Mouse (Mus musculus) heart, postnatal 36 days (tissue): ENCODE data around the gene P3h4. TPM values are rescaled to one million over a fixed set of nuclear protein-coding genes. Genes with fewer than 3 reads are reported as not detected.

Experiments used
- DNase-seq, 2 experiments: peaks; one replicate each; pipeline ENCODE4 v3.0.0; 2021 to 2022
- intact Hi-C: fragments of 180-260 bp; cut with DNase I; formaldehyde crosslinking; loops from one replicate; pipeline ENCODE4 v1.15.1; 2025
- total RNA-seq, 2 experiments: library from RNA; stranded (reverse); gene quantifications; 2 replicates each; pipeline ENCODE4 v1.2.3; 2021

The P3h4 gene
- total RNA-seq, 2 experiments from 2014 or later = 16.3 to 18.2 TPM

DNA sequence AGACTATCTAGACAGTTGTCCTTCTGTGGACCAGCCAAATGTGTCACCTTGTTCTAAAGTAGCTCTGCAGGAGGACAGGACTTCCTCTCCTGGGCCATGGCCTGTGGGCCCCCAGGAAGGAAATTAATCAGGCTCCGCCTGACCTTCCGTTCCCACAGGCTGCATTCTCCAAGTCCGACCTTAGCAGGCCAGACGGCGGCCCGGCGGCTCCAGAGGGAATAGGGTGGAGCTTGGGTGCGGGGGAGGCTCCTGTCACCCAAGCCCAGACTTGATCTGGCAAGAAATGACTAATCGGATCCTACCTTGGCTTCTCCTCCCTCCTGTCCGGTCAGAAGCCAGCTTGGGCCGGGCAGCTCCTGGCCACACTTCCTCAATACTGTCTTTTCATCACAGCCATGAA, 19.4 kb downstream of the P3h4 start:
- intact Hi-C loops = loop anchor here (10.0 kb wide), 1 partner anchor 570 kb away; no protein-coding TSS in a partner anchor
- DNase-seq = peak; percentile 79 to 82

DNA sequence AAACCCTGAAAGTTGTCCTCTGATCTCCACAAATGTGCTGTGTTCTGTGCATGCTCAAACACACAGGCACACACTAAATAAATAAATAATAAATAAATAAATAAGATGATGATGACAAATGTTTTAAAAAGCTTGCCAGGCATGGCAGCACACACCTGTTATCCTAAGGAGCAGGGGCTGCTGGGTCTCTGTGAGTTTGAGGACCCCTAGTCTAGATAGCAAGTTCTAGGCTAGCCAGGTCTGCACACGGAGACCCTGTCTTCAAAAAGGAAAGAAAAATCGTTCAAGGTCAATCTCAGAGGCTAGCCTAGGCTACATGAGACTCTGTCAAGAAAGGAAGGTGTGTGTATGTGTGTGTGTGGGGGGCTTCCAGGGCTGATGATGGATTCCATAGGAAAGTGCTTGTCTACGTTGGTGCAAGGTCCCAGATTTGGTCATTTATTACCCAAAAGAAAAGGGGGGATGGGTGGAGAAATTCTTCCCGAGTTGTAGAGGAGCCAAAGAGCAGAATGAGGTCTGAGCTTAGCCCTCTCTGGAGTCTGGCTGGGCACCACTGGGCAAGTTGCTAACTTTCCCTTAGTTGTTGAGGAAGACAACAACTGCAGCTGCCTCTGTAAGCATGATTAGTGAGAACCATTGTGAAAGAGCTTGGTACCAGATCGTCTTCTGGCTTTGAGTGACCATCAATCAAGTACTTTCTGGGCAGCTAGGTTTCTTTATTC, 20.1 kb downstream of the P3h4 start:
- DNase-seq = no peak
- intact Hi-C loops = loop anchor here (10.0 kb wide), 1 partner anchor 570 kb away; no protein-coding TSS in a partner anchor

DNA sequence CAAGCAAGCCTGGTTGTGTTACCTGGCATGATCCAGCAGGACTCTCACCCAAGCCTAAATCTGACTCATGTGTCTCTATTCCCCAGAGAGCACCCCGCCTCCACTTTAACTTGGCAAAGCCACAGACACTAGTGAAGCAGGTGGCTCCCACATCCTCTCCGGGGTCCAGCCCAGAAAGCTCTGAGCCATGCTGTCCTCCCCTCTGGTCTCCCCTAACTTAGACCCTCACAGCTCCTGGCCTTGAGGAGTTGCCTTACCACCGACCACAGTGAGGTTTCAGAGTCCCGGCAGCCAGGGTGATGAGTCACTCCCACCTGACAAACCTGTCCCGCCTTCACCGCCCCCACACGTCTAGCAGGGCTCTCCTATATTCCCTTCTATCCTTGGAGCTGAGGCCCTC, 20.9 kb downstream of the P3h4 start:
- peak; percentile 44 to 62 for DNase-seq
- intact Hi-C loops = loop anchor here (10.0 kb wide), 1 partner anchor 571 kb away; no protein-coding TSS in a partner anchor

DNA sequence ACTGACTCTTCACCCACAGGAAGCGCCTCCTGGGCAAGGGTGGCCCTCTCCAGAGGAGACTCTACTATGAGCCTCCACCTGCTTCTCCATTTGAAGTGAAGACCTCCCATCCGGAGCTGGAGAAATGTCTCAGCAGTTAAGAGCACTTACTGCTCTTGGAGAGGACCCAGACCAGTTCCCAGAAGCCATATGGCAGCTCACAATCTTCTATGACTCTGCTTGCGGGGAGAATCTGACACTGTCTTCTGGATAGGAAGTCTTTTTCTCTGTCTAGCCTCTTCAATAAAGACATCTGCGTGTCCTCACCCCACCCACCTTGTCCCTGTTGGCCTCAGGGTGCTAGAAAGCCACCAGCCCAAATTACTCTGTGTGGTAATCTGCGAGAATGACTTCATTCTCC, 21.7 kb downstream of the P3h4 start:
- DNase-seq = no peak
- intact Hi-C loops = loop anchor here (10.0 kb wide), 1 partner anchor 572 kb away; no protein-coding TSS in a partner anchor

DNA sequence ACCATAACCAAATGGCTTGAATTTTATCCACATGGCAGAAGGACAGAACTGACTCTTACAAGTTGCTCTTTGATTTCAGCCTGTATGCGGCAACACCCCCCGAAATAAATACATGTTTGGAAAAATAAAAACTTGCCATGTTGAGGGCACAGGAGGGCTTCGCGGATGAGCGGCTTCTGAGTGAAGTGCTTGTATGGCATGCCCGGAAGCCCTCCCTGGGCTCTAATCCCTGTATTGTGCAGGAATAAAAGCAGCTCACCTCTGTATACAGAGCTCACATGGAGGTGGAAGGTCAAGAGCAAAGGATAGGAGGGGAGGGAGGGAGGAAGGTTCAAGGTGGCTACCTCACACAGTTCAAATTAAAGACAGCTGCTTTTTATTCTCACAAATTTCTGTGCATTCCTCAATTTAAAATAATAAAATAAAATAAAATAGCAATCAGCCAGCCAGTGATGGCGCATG, 22.7 kb downstream of the P3h4 start:
- intact Hi-C loops = loop anchor here (2.0 to 10.0 kb wide), 2 partner anchors 15 to 573 kb away; no protein-coding TSS in a partner anchor
- no peak for DNase-seq

DNA sequence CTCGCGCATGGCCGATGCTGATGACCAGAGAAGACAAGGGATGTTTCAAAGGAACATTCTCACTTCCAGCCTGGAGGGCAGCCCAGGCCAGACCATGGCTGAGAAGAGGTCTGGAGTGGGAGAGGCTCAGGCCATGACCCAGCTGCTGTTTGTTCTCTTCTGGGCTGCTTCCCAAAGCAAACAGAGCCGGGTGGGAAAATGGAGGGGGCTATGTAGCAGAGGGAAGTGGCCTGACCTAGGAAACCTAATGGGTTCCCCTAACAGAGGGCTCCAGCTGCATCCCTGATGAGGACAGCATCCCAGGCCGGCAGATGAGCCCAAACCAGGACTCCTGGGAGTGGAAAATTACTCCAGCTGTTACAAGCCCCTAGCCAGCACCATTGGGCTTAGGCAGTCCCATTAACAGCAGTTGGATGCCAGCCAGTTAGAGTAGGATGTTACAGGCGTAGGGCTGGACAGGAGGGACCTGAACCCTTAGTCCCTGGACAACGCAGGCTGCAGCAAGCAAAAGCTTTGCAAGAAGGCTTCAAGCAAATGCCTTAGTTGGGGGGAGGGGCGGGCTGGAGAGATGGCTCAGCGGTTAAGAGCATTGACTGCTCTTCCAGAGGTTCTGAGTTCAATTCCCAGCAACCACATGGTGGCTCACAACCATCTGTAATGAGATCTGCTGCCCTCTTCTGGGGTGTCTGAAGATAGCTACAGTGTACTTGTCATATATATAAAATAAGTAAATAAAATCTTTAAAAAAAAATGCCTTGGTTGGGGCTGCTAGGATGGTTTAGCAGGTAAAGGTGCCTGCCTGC, 23.4 kb downstream of the P3h4 start:
- intact Hi-C loops = loop anchor here (2.0 to 10.0 kb wide), 2 partner anchors 14 to 574 kb away; no protein-coding TSS in a partner anchor

DNA sequence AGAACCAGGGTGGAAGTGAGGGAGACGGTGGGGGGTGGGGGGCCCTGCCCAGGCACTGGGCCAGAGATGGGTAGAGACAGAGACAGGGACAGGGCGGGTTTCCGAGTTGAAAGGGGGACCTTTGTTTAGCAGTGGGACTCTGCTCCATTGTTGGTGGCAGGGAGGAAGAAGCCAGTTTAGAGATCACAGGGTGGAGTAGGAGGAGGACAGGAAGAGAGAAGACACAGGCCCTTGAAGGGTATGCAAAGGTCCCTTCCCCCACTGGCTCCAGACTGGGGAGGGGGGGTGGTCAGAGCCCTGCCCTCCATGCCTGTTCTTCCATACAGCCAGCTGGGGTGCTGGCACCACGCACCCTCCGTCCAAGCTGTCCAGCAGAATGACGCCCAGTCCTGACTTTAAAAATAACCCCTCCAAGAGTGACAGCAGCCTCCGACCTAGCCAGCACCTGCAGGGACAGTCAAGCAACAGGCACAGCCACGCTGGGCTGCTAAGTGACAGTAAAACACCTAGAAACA, 24.6 kb downstream of the P3h4 start:
- intact Hi-C loops = loop anchor here (2.0 to 10.0 kb wide), 3 partner anchors 13 to 575 kb away; no protein-coding TSS in a partner anchor
- peak; percentile 56 to 73 for DNase-seq

More for the DNA sequence above, 23.4 kb downstream of the P3h4 start:
- peak; percentile 80 to 85 for DNase-seq

DNA sequence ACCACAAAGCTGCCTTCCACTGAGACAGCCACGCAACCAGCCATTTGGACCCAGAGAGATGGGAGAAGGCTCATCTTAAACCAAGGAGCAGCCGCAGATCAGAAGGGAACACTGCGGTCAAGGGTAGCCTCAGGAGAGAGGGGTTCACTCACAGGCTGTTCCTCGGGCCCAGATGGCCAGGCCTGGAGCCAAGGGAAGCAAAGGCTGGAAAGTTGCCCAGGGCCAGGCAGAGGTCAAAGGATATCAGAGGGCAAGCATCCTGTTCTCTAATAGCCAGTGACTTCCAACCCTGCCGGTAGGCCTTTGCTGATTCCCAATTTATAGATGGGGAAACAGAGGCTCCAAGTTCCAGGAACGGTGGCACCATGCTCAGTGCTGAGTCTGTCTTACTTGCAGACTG, 26.0 kb downstream of the P3h4 start:
- DNase-seq = peak; percentile 85
- intact Hi-C loops = loop anchor here (1.0 to 2.0 kb wide), 2 partner anchors 9 to 26 kb away; partner anchors contain the start of gene Jup

DNA sequence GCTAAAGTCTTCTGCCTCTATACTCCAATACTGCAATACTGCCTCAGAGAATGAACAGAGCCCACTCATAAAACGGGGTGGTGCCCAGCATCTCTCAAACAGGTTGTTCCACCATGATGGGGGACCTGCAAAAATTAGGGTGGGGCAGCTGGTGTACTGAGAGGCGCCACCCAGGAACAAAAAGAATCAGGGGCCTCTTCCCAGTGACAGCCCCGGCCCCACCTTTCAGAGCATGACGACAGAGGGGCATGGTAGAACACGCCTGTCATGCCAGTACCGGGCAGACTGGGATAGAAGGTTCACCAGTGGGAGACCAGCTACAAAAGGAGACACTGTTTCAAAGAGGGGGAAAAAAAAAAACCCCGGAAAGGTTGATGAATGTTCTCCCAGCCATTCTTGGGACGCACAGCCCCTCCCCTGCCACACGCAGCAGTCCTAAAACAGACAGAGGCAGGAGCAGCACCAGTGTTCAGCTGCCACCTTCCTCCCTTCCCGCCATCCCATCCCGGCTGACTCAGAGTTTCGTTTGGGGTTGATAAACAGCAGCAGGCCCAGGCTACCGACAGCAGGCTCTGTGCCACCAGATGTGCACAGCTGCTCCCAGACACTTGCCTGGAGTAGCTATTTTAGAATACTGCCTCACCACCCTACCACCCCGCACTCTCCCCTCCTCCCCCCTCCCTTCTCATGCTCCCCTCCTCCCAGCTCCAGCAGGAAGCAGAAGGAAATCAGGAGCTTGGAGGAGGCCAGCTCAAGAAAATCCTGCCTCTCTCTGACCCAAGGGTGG, 26.9 kb downstream of the P3h4 start:
- intact Hi-C loops = loop anchor here (1.0 to 2.0 kb wide), 3 partner anchors 10 to 25 kb away; partner anchors contain the start of gene Jup
- peak; percentile 71 to 77 for DNase-seq

DNA sequence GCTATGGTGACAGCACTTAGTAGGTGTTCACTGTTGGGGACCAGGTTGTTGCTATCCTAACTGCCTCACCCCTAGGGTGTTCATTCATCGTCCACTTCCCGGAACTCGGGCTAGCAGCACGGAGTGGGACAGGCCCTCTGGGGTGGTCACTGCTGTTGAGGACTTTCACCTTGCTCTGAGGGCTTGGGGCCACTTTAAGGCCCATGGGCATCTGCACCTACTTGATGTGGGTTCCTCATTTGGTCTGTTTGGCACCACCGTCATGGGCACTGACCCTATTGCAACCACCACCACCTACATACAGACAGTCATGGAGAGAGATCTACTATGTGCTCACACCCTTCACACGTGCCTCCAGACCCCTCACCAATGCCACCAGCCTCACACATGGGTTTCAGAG, 27.5 kb downstream of the P3h4 start:
- no peak for DNase-seq
- intact Hi-C loops = loop anchor here (2.0 kb wide), 1 partner anchor 16 kb away; no protein-coding TSS in a partner anchor

DNA sequence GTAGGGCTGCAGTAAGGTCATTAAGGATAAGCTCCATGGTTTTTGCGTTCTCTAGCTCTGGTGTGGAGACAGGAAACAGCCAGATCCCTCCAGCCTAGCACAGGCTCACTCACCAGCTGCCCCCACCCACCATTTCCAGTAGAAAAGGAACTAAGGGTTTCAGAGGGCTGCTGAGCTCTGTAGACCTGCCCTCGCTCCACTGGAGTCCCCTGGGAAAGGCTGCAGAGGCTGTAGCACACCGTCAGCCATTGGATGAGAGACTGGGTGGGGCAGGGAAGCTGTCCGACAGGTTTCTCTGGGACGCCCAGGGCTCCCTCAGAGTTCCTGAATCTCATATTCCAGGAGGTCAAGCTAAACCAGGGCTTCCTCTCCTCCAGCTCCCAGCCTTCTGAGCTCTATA, 28.1 kb downstream of the P3h4 start:
- intact Hi-C loops = loop anchor here (2.0 kb wide), 1 partner anchor 16 kb away; no protein-coding TSS in a partner anchor
- DNase-seq = no peak

DNA sequence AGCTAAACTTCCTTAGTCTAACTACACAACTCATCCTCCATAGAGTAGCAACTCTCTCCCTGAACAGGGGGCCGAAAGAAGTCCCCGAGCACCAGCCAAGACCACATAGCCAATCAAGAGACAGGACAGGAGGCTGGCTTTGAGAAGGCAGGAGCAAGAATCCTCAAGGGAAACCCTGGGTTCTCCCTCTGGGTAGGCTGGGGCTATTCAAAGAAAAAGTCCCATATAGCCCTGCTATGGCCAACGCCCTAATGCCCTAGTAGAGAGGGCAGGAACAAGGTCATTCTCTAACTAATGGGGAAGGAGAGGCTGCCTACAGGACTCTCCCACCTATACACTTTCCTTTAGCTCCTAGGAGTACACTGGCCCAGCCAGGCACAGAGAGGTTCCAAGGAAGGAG, 29.6 kb downstream of the P3h4 start:
- intact Hi-C loops = no loop called here
- no peak for DNase-seq

DNA sequence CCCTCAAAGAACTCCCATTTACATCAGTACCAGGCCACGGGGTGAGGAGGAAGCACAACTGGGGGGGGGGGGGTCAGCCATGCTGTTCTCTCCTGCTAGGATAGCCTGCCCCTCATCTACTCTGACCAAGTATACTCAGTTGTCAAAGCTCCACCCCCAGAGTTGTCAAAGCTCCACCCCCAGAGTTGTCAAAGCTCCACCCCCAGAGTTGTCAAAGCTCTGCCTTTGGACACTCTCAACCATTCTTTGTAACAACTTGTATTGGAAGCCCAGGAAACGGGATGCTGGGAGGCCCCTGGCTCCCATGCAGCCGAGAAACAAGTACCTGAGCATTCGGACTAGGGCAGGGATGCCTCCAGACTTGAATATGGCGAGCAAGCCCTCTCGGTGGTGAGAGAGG, 32.0 kb downstream of the P3h4 start:
- intact Hi-C loops = no loop called here
- DNase-seq = no peak

DNA sequence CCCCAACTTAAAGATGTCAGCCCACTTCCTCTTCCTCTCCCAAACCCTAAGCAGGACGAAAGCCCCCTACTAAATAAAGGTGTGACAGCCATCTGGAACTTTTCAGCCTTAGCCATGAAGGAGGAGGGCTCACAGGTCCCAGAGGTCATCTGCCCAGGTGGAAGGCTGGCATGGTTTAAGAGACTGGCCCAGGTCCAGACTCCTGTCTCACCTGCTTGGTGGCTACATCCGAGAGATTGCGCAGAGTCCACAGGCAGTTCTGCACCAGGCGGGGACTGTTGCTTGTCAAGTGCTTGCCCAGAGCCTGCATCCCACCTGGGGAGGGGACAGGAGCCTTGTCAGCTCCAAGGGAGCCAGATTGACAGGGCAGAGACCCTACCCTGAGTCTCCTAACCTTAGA, 35.3 kb downstream of the P3h4 start:
- DNase-seq = no peak
- intact Hi-C loops = no loop called here

DNA sequence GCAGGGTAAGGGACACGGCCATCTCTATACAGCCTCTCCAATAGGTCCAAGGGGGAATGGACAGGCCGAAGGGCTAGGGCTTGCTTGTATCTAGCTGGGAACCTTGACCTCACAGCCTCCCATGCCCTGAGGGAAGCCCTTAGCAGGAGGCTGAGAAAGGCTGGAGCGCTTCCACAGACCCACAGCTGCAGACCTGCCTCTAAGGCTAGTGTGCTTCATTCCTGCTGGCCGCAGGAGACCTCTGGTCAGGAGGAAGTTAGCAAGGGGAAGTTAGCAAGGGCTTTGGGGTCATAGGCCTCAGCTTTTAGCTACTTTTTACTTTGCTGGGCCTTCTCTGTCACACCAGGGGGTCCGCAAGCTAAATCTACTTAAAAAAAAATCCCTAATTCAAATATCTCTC, 36.2 kb downstream of the P3h4 start:
- no peak for DNase-seq
- intact Hi-C loops = no loop called here

DNA sequence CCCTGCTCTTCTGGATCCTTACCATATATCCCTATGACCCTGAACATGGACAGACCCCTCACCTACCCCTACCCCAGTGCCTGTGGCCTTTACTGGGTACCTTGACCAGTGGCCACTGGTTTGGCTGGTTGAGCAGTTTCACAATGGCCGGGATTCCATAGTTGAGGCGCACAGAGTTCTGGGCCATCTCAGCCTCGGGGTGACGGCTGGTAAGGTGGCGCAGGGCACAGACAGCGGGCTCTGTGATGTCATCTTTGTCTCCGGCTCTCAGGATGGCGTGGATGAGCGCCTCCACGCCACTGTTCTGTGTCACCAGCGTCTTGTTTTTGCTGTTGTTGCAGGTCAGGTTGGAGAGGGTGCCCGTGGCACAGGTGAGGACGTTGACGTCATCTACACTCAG, 36.6 kb downstream of the P3h4 start:
- intact Hi-C loops = loop anchor here (2.0 kb wide), 1 partner anchor 13 kb away; no protein-coding TSS in a partner anchor
- no peak for DNase-seq

DNA sequence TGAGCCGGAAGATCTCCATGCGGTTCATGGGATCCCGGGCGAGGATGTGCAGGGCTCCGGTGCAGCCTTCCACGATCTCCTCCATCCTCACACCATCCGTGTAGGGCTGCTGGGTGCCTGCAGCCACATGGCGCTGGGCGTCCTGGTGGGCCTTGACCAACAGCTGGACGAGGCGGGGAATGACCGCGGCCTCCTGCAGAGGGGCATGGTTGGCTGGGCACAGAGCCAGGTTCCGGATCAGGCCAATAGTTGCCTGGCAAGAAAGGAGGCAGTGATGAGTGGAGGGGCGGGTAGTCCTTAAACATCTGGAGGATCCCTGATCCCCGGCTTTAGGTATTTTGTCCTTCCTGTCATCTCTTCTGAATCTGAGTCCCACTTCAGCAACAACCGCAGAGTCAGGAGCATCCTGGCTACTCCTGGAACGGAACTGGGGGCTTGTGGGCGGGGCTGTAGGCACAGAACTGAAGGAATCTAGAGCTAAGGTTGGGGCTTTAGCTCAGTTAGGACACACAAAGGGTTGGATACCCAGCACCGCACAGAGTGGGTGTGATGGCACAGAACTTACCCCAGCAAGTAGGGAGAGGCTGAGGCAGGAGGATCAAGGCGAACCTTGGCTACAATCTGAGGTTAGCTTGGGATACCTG, 37.8 kb downstream of the P3h4 start:
- DNase-seq = no peak
- intact Hi-C loops = loop anchor here (2.0 kb wide), 1 partner anchor 14 kb away; no protein-coding TSS in a partner anchor

DNA sequence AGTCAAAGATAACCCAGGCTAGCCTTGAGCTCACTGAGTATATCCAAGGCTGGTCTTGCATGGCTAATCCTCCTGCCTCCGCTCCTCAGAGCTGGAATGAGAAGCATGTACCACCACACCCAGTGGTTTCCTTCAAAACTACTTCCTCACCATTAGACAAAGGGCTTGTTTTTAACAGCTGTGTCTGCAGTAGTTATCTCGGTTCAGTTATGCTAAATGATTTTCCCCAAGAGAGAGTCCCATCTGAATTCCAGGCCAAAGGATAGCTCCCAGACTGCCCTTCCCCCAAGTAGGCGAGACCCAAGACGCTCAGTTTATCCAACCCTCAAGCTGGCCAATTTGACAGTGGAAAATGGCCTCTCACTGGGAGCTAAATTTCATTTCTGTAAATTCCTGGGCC, 38.6 kb downstream of the P3h4 start:
- intact Hi-C loops = loop anchor here (2.0 kb wide), 1 partner anchor 15 kb away; no protein-coding TSS in a partner anchor
- DNase-seq = no peak

DNA sequence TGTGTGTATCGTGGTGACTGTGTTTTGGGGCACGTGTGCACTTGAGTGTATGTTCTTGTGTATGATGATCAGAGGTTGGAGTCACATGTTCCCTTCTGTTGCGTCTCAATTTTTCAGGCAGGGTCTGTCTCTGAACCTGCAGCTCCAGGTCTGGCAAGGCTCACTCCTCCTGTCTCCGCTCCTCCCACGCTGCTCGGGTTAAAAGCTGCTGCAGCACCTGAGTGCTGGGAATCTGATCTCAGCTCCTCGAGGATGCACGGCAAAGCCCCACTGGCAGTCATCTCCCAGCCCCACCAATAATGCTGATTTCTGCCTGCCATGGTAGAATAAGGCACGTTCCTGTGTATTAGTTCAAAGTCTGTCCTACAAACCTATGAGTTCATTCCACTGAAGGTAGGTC, 39.5 kb downstream of the P3h4 start:
- intact Hi-C loops = no loop called here
- no peak for DNase-seq
